Mouse (Mus musculus) ES-Bruce4 (cell line): ENCODE results near the gene Map4k1.

Source experiments
- CTCF ChIP-seq: IDR thresholded peaks from one replicate; pipeline ENCODE4 v1.8.1; 2011; ENCODE audit warnings: low read depth, low read length
- EP300 ChIP-seq: IDR thresholded peaks from 2 replicates; pipeline ENCODE4 v1.6.1; 2011; ENCODE audit warnings: low read depth, low read length; ENCODE audit not compliant: insufficient read depth
- POLR2A ChIP-seq: IDR thresholded peaks from one replicate; pipeline ENCODE4 v1.8.1; 2011; ENCODE audit warnings: low read length; ENCODE audit not compliant: insufficient read depth

- no peak for TF ChIP-seq CTCF
- TF ChIP-seq POLR2A: no peak
- 0 out of 2 replicates have a peak, but pooled peaks have one; percentile 29 for TF ChIP-seq EP300
These were observed 28.1 kb upstream of the Map4k1 start for GRCm38 (mm10) chr7:28953476-28954376.
